Mouse (Mus musculus) kidney, postnatal 0 days (tissue): ENCODE measurements around the gene Rbck1. TPM values are rescaled to one million over a fixed set of nuclear protein-coding genes. Genes with fewer than 3 reads are reported as not detected.
A peak's percentile ranks its signal among the peaks of the same experiment; 100 is the strongest.

Experiments used
- ATAC-seq: fragments of 200-750 bp; cut with Nextera tagmentation; replicated peaks from 2 replicates; pipeline ENCODE4 v1.8.0; 2017; ENCODE audit warnings: low read depth, moderate number of reproducible peaks, moderate TSS enrichment, moderate library complexity; ENCODE audit not compliant: low FRiP score
- DNase-seq: peaks from one replicate; pipeline ENCODE4 v3.0.0-alpha.2; 2016; ENCODE audit warnings: low spot score
- H3K27ac ChIP-seq: fragments of 300-500 bp; sonication (generic); 2 replicates; pipeline ENCODE4 v1.5.1; 2014; ENCODE audit warnings: mild to moderate bottlenecking
- H3K27me3 ChIP-seq: fragments of 300-500 bp; sonication (generic); 2 replicates; pipeline ENCODE4 v1.6.1; 2014; ENCODE audit warnings: low read length, mixed read lengths; ENCODE audit not compliant: insufficient read depth
- H3K36me3 ChIP-seq: fragments of 300-500 bp; sonication (generic); 2 replicates; pipeline ENCODE4 v1.6.1; 2014; ENCODE audit warnings: low read length, mixed read lengths; ENCODE audit not compliant: insufficient read depth
- H3K4me1 ChIP-seq: fragments of 300-500 bp; sonication (generic); replicated peaks from 2 replicates; pipeline ENCODE4 v1.6.1; 2014; ENCODE audit warnings: antibody characterized with exemption, low read length, mixed read lengths; ENCODE audit not compliant: insufficient read depth
- H3K4me2 ChIP-seq: fragments of 300-500 bp; sonication (generic); 2 replicates; pipeline ENCODE4 v1.6.1; 2014; ENCODE audit warnings: mild to moderate bottlenecking, low read length, moderate library complexity, mixed read lengths
- H3K4me3 ChIP-seq: fragments of 300-500 bp; sonication (generic); replicated peaks from 2 replicates; pipeline ENCODE4 v1.5.1; 2014; ENCODE audit warnings: low read depth, low read length
- H3K9ac ChIP-seq: fragments of 300-500 bp; sonication (generic); 2 replicates; pipeline ENCODE4 v1.6.1; 2014; ENCODE audit warnings: low read depth, low read length
- H3K9me3 ChIP-seq: fragments of 300-500 bp; sonication (generic); replicated peaks from 2 replicates; pipeline ENCODE4 v1.6.1; 2016; ENCODE audit warnings: low read length, inconsistent platforms, mixed read lengths
- CTCF ChIP-seq: IDR thresholded peaks from 2 replicates; pipeline ENCODE4 v1.5.1; 2016; ENCODE audit warnings: antibody characterized with exemption, low read depth, mild to moderate bottlenecking, moderate library complexity
- WGBS: fragments of 180-500 bp; shearing (Covaris S2); extraction: QIAGEN DNeasy Blood & Tissue Kit; methylation state at CpG from one replicate; pipeline ENCODE4 v1.1.7; 2014; 5-methylcytosine and 5-hydroxymethylcytosine counted together
- polyA plus RNA-seq: library from polyadenylated mRNA; unstranded; fragments of >200 nt; fragmentation: Nextera tagmentation; extraction: Ambion mirVana; gene quantifications from 2 replicates; pipeline ENCODE4 v1.2.1, GENCODE M21; 2015

Gene Rbck1
- polyA plus RNA-seq, 1 experiment from 2014 or later = 67.6 TPM

- ATAC-seq = no peak
- no peaks in the 10 kb centered on the region for H3K9me3 ChIP-seq
Observed at GRCm38 (mm10) chr2:152337591-152338212, 5.2 kb upstream of the Rbck1 start.

GRCm38 (mm10) chr2:152336856-152337255 is 4.4 kb upstream of the Rbck1 start:
- Histone ChIP-seq H3K27me3 (no peaks in the 10 kb centered on the region), H3K4me1 (0 out of 2 replicates have a peak, but pooled peaks cover 3% of the 10 kb centered on the region), H3K4me2 (no peak overlapping the region), H3K9ac (no peak overlapping the region), H3K27ac (no peak overlapping the region), H3K36me3 (no peaks in the 10 kb centered on the region), H3K4me3 (no peak overlapping the region), H3K9me3 (no peaks in the 10 kb centered on the region)
- DNase-seq (no peak), ATAC-seq (no peak)
- WGBS = 71% methylated on average over 1 of the region's 1 CpGs
- TF ChIP-seq CTCF = no peak

More at GRCm38 (mm10) chr2:152337591-152338212, 5.2 kb upstream of the Rbck1 start:
- H3K27me3 ChIP-seq = no peaks in the 10 kb centered on the region
- 89% methylated on average over 11 of the region's 11 CpGs for WGBS
- no peak overlapping the region for H3K27ac ChIP-seq
- no peak overlapping the region for H3K4me3 ChIP-seq
- no peak overlapping the region for H3K9ac ChIP-seq
- H3K4me1 ChIP-seq = 0 out of 2 replicates have a peak, but pooled peaks cover 1% of the 10 kb centered on the region
- H3K36me3 ChIP-seq = no peaks in the 10 kb centered on the region
- TF ChIP-seq CTCF = no peak
- H3K4me2 ChIP-seq = no peak overlapping the region
- no peak for DNase-seq

- DNase-seq (no peak), ATAC-seq (no peak)
- WGBS = 57% methylated on average over 10 of the region's 11 CpGs
- Histone ChIP-seq H3K27ac (no peak overlapping the region), H3K4me2 (no peak overlapping the region), H3K27me3 (no peaks in the 10 kb centered on the region), H3K36me3 (no peaks in the 10 kb centered on the region), H3K9ac (no peak overlapping the region), H3K4me3 (no peak overlapping the region), H3K9me3 (no peaks in the 10 kb centered on the region), H3K4me1 (peaks cover 11% of the 10 kb centered on the region; the same call in 1 of the 2 replicates)
- TF ChIP-seq CTCF = no peak
Observed at GRCm38 (mm10) chr2:152335289-152335820, 2.9 kb upstream of the Rbck1 start.

GRCm38 (mm10) chr2:152333345-152334006 is 1.0 kb upstream of the Rbck1 start:
- no peak for DNase-seq
- H3K27me3 ChIP-seq = no peaks in the 10 kb centered on the region
- TF ChIP-seq CTCF = no peak
- no peak for ATAC-seq
- H3K36me3 ChIP-seq = 0 out of 2 replicates have a peak, but pooled peaks cover 5% of the 10 kb centered on the region
- no peaks in the 10 kb centered on the region for H3K9me3 ChIP-seq
- no peak overlapping the region for H3K27ac ChIP-seq
- no peak overlapping the region for H3K4me2 ChIP-seq
- no peak overlapping the region for H3K9ac ChIP-seq
- no peak overlapping the region for H3K4me3 ChIP-seq
- peaks cover 11% of the 10 kb centered on the region; the same call in 1 of the 2 replicates for H3K4me1 ChIP-seq
- 76% methylated on average over 4 of the region's 4 CpGs for WGBS

GRCm38 (mm10) chr2:152330858-152331423 is 1.5 kb downstream of the Rbck1 start:
- H3K4me3 ChIP-seq = peak overlapping the region; percentile 63
- no peak for TF ChIP-seq CTCF
- WGBS = 55% methylated on average over 7 of the region's 7 CpGs
- 0 out of 2 replicates have a peak, but pooled peaks cover 14% of the 10 kb centered on the region for H3K36me3 ChIP-seq
- H3K9ac ChIP-seq = peak overlapping the region; percentile 83; the same call in 1 of the 2 replicates
- peak overlapping the region; percentile 69 for H3K4me2 ChIP-seq
- no peak overlapping the region for H3K27ac ChIP-seq
- no peaks in the 10 kb centered on the region for H3K9me3 ChIP-seq
- ATAC-seq (no peak), DNase-seq (no peak)
- peaks cover 11% of the 10 kb centered on the region; the same call in 1 of the 2 replicates for H3K4me1 ChIP-seq
- no peaks in the 10 kb centered on the region for H3K27me3 ChIP-seq

GRCm38 (mm10) chr2:152327980-152328379 is 4.5 kb downstream of the Rbck1 start:
- peaks cover 36% of the 10 kb centered on the region for H3K36me3 ChIP-seq
- no peak overlapping the region for H3K4me2 ChIP-seq
- TF ChIP-seq CTCF = no peak
- H3K9me3 ChIP-seq = no peaks in the 10 kb centered on the region
- DNase-seq (peak; percentile 10), ATAC-seq (no peak)
- WGBS = 56% methylated on average over 5 of the region's 5 CpGs
- H3K4me3 ChIP-seq = no peak overlapping the region
- no peak overlapping the region for H3K27ac ChIP-seq
- H3K27me3 ChIP-seq = no peaks in the 10 kb centered on the region
- no peak overlapping the region for H3K9ac ChIP-seq
- H3K4me1 ChIP-seq = peaks cover 11% of the 10 kb centered on the region; the same call in 1 of the 2 replicates
